ENCODE assay signal across 8 mouse cellular contexts in the genomic region with DNA sequence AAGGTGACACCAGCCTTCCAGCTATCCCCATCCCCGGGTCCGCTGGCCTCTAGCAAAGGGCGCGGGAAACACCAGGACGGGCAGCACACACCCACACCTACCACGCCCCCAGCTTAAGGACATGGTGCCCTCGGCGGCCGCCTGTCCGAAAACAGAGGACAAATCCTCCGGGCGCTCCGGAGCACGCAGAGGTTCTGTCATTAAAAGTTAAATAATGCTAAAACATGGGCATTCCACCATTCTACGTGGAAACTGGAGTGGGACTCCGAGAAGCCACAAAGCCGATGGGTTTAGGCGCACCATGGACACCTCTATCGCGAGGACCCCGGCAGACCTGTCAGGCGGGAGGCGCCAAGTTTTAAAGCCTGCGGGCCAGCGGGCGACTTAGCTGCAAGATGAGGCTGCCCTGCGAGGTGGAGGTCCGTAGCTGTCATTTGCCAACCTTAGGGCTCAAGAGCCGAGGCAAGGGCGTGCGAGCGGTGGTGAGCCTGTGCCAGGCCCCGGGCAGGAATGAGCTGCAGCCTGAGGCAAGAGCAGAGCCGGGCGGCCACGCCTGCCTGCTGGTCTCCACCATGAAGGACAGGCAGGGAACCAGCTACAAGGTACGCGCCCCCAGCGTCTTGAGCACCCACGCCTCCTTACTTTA. TPM values are rescaled to one million over a fixed set of nuclear protein-coding genes. Genes with fewer than 3 reads are reported as not detected.
DNase-seq lines count a peak whose midpoint lies in the region; ATAC-seq and TF ChIP-seq lines count a peak whose summit lies in the region.

Gene Lrr1, plus strand, starts transcription at position 354 of the 646 bp plus-strand sequence.

- peak; percentile 83 for DNase-seq in c-Kit-positive CD71-positive TER-119-positive erythroid progenitor cells, embryonic 14.5 days (ENCODE audit: low spot score)
- peak; percentile 76 for DNase-seq in heart, postnatal 0 days (ENCODE audit: low spot score)
- DNase-seq in kidney, postnatal 36 days = peak; percentile 85 to 93
- peak; percentile 89 for DNase-seq in neural tube, embryonic 11.5 days (ENCODE audit: low spot score)

- TF ChIP-seq CTCF in E14TG2a.4 (conservative IDR thresholded peaks at IDR 0.05; ENCODE audit: low read length) = no peak
- no peak for TF ChIP-seq CTCF in heart, postnatal 0 days (IDR thresholded peaks at IDR 0.05; ENCODE audit: low read depth)

- peak within 1 kb of the TSS; percentile 91 for H3K4me2 ChIP-seq in forebrain, embryonic 12.5 days
- peak within 1 kb of the TSS; percentile 97 for H3K4me2 ChIP-seq in heart, postnatal 0 days (ENCODE audit: low read depth, low read length)
- peak within 1 kb of the TSS; percentile 94 for H3K4me2 ChIP-seq in liver, embryonic 15.5 days
- H3K4me2 ChIP-seq in neural tube, embryonic 11.5 days (ENCODE audit: low read depth) = peak within 1 kb of the TSS; percentile 71
- H3K4me2 ChIP-seq in stomach, embryonic 16.5 days (ENCODE audit: low read depth, low read length) = peak within 1 kb of the TSS; percentile 93

- WGBS in forebrain, embryonic 12.5 days = under 1% methylated on average over 40 of the region's 40 CpGs
- under 1% methylated on average over 40 of the region's 40 CpGs for WGBS in heart, postnatal 0 days
- under 1% methylated on average over 40 of the region's 40 CpGs for WGBS in liver, embryonic 15.5 days (ENCODE audit: insufficient replicate concordance)
- WGBS in neural tube, embryonic 11.5 days = under 1% methylated on average over 40 of the region's 40 CpGs
- WGBS in stomach, embryonic 16.5 days = under 1% methylated on average over 40 of the region's 40 CpGs

- peak; percentile 98 for TF ChIP-seq EP300 in heart, postnatal 0 days (IDR thresholded peaks at IDR 0.05; ENCODE audit: low read depth)

- no peaks in the 10 kb centered on the region for H3K27me3 ChIP-seq in E14TG2a.4 (ENCODE audit: insufficient read depth, low read length)
- no peaks in the 10 kb centered on the region for H3K27me3 ChIP-seq in forebrain, embryonic 12.5 days
- H3K27me3 ChIP-seq in heart, postnatal 0 days (ENCODE audit: control insufficient read depth, insufficient read depth, low read length) = no peaks in the 10 kb centered on the region
- no peaks in the 10 kb centered on the region for H3K27me3 ChIP-seq in liver, embryonic 15.5 days
- H3K27me3 ChIP-seq in neural tube, embryonic 11.5 days (ENCODE audit: control insufficient read depth, insufficient read depth, low read length) = no peaks in the 10 kb centered on the region
- H3K27me3 ChIP-seq in stomach, embryonic 16.5 days (ENCODE audit: control insufficient read depth, insufficient read depth, low read length) = no peaks in the 10 kb centered on the region

- peaks cover 23% of the 10 kb centered on the region for H3K36me3 ChIP-seq in E14TG2a.4 (ENCODE audit: insufficient read depth, low read length)
- peaks cover 10% of the 10 kb centered on the region; the same call in 1 of the 2 replicates for H3K36me3 ChIP-seq in forebrain, embryonic 12.5 days (replicated peaks)
- peaks cover 4% of the 10 kb centered on the region; the same call in 1 of the 2 replicates for H3K36me3 ChIP-seq in heart, postnatal 0 days (replicated peaks; ENCODE audit: control insufficient read depth, insufficient read depth, low read length)
- peaks cover 20% of the 10 kb centered on the region for H3K36me3 ChIP-seq in liver, embryonic 15.5 days (replicated peaks)
- H3K36me3 ChIP-seq in neural tube, embryonic 11.5 days (ENCODE audit: control insufficient read depth, insufficient read depth, low read length) = no peaks in the 10 kb centered on the region
- H3K36me3 ChIP-seq in stomach, embryonic 16.5 days (ENCODE audit: control insufficient read depth, insufficient read depth, low read length) = no peaks in the 10 kb centered on the region

- H3K27ac ChIP-seq in forebrain, embryonic 12.5 days = peak within 1 kb of the TSS; percentile 73
- peak within 1 kb of the TSS; percentile 80 for H3K27ac ChIP-seq in heart, postnatal 0 days (ENCODE audit: low read depth)
- H3K27ac ChIP-seq in liver, embryonic 15.5 days (replicated peaks) = peak within 1 kb of the TSS; percentile 86
- H3K27ac ChIP-seq in neural tube, embryonic 11.5 days (ENCODE audit: low read depth, low read length) = no peak within 1 kb of the TSS
- H3K27ac ChIP-seq in stomach, embryonic 16.5 days (ENCODE audit: low read length) = peak within 1 kb of the TSS; percentile 47; the same call in 1 of the 2 replicates

- H3K9ac ChIP-seq in forebrain, embryonic 12.5 days = peak within 1 kb of the TSS; percentile 74
- H3K9ac ChIP-seq in heart, postnatal 0 days (replicated peaks; ENCODE audit: low read depth, low read length) = peak within 1 kb of the TSS; percentile 69
- H3K9ac ChIP-seq in liver, embryonic 15.5 days = peak within 1 kb of the TSS; percentile 84
- peak within 1 kb of the TSS; percentile 66 for H3K9ac ChIP-seq in neural tube, embryonic 11.5 days (ENCODE audit: low read length)
- H3K9ac ChIP-seq in stomach, embryonic 16.5 days (ENCODE audit: low read length) = peak within 1 kb of the TSS; percentile 76

- no peaks in the 10 kb centered on the region for H3K9me3 ChIP-seq in E14TG2a.4 (ENCODE audit: low read length)
- H3K9me3 ChIP-seq in forebrain, embryonic 12.5 days = no peaks in the 10 kb centered on the region
- H3K9me3 ChIP-seq in heart, postnatal 0 days (replicated peaks; ENCODE audit: control insufficient read depth, low read length) = no peaks in the 10 kb centered on the region
- H3K9me3 ChIP-seq in liver, embryonic 15.5 days (replicated peaks) = no peaks in the 10 kb centered on the region
- H3K9me3 ChIP-seq in neural tube, embryonic 11.5 days (ENCODE audit: control insufficient read depth, low read length) = no peaks in the 10 kb centered on the region
- H3K9me3 ChIP-seq in stomach, embryonic 16.5 days (replicated peaks; ENCODE audit: control insufficient read depth, low read length) = no peaks in the 10 kb centered on the region

- ATAC-seq in forebrain, embryonic 12.5 days (ENCODE audit: low FRiP score) = peak; percentile 95
- peak; percentile 95 for ATAC-seq in heart, postnatal 0 days (ENCODE audit: insufficient read depth, low read depth)
- peak; percentile 92 for ATAC-seq in liver, embryonic 15.5 days (ENCODE audit: insufficient read depth)
- ATAC-seq in neural tube, embryonic 11.5 days (ENCODE audit: insufficient read depth, low FRiP score, low TSS enrichment) = peak; percentile 92
- ATAC-seq in stomach, embryonic 16.5 days (ENCODE audit: insufficient read depth, low FRiP score) = peak; percentile 87

- peak within 1 kb of the TSS; percentile 98 for H3K4me3 ChIP-seq in E14TG2a.4 (replicated peaks; ENCODE audit: low read length)
- H3K4me3 ChIP-seq in forebrain, embryonic 12.5 days (replicated peaks) = peak within 1 kb of the TSS; percentile 82
- peak within 1 kb of the TSS; percentile 80 for H3K4me3 ChIP-seq in heart, postnatal 0 days (ENCODE audit: low read depth, low read length)
- H3K4me3 ChIP-seq in liver, embryonic 15.5 days (replicated peaks) = peak within 1 kb of the TSS; percentile 98
- H3K4me3 ChIP-seq in neural tube, embryonic 11.5 days (ENCODE audit: low read depth, low read length) = peak within 1 kb of the TSS; percentile 73
- H3K4me3 ChIP-seq in stomach, embryonic 16.5 days (replicated peaks; ENCODE audit: low read length) = peak within 1 kb of the TSS; percentile 81

- H3K4me1 ChIP-seq in E14TG2a.4 (replicated peaks; ENCODE audit: low read depth, low read length) = peaks cover 48% of the 10 kb centered on the region
- peaks cover 14% of the 10 kb centered on the region for H3K4me1 ChIP-seq in forebrain, embryonic 12.5 days
- peaks cover 13% of the 10 kb centered on the region; the same call in 1 of the 2 replicates for H3K4me1 ChIP-seq in heart, postnatal 0 days (ENCODE audit: control insufficient read depth, insufficient read depth)
- peaks cover 42% of the 10 kb centered on the region for H3K4me1 ChIP-seq in liver, embryonic 15.5 days (replicated peaks)
- H3K4me1 ChIP-seq in neural tube, embryonic 11.5 days (ENCODE audit: control insufficient read depth, insufficient read depth, low read length) = no peaks in the 10 kb centered on the region
- H3K4me1 ChIP-seq in stomach, embryonic 16.5 days (ENCODE audit: control insufficient read depth, insufficient read depth, low read length) = peaks cover 14% of the 10 kb centered on the region

RNA-seq across cellular contexts. Expression of gene Lrr1, which starts in this region (rescaled TPM):
- polyA plus RNA-seq in forebrain, embryonic 12.5 days (2016; fragmentation: Nextera tagmentation; extraction: Ambion mirVana) = 29.7 and 32.0 TPM in 2 replicates
- total RNA-seq in heart, postnatal 0 days (2014; rRNA removed; ENCODE audit: low replicate concordance) = 3.9 TPM in 1 of 2 replicates, not detected in the other
- polyA plus RNA-seq in heart, postnatal 0 days (2015; fragmentation: Nextera tagmentation; extraction: Ambion mirVana) = 4.0 and 5.1 TPM in 2 replicates
- polyA plus RNA-seq in liver, embryonic 15.5 days (2015; fragmentation: Nextera tagmentation; extraction: Ambion mirVana) = 16.6 and 17.6 TPM in 2 replicates
- polyA plus RNA-seq in neural tube, embryonic 11.5 days (2014; fragmentation: Nextera tagmentation; extraction: Ambion mirVana) = 23.6 and 25.8 TPM in 2 replicates
- 14.2 and 16.5 TPM in 2 replicates for polyA plus RNA-seq in stomach, embryonic 16.5 days (2015; fragmentation: Nextera tagmentation; extraction: Ambion mirVana)
